8 mouse cellular contexts compared by ENCODE assay signal in genomic region chr2:33869689-33870343, GRCm38 (mm10). TPM values are rescaled to one million over a fixed set of nuclear protein-coding genes. Genes with fewer than 3 reads are reported as not detected.
DNase-seq lines count a peak whose midpoint lies in the region; ATAC-seq and TF ChIP-seq lines count a peak whose summit lies in the region.

No protein-coding gene starts in this region.

- no peak for DNase-seq in heart, postnatal 10 days
- DNase-seq in spleen, adult 2 months (ENCODE audit: low read depth in 1 of 2, low spot score in 2 of 2), result no peak
- DNase-seq in spleen, postnatal 4 days (ENCODE audit: low spot score in 2 of 2), result no peak
- DNase-seq in thymus, postnatal 25 days, result peak; percentile 42
- no peak for DNase-seq in layer of hippocampus, postnatal 14 days (ENCODE audit: low spot score in 2 of 2)
- no peak for DNase-seq in adrenal gland, adult 2 months

- H3K4me1 ChIP-seq in heart, embryonic 12.5 days (replicated peaks), result peaks cover 32% of the 10 kb centered on the region
- peaks cover 13% of the 10 kb centered on the region; the same call in 1 of the 2 replicates for H3K4me1 ChIP-seq in spleen, adult 2 months (ENCODE audit: control insufficient read depth, insufficient read depth, insufficient read length)
- peaks cover 62% of the 10 kb centered on the region for H3K4me1 ChIP-seq in liver, embryonic 12.5 days

- peak; percentile 40; the same call in 1 of the 2 replicates for ATAC-seq in heart, embryonic 12.5 days (ENCODE audit: insufficient number of reproducible peaks, low FRiP score)
- ATAC-seq in liver, embryonic 12.5 days, result 0 out of 2 replicates have a peak, but pooled peaks have one; percentile 28

- H3K27me3 ChIP-seq in heart, embryonic 12.5 days (replicated peaks), result peaks cover 9% of the 10 kb centered on the region; the same call in 1 of the 2 replicates
- H3K27me3 ChIP-seq in spleen, adult 2 months (ENCODE audit: control insufficient read depth, insufficient read depth, low read length), result no peaks in the 10 kb centered on the region
- no peaks in the 10 kb centered on the region for H3K27me3 ChIP-seq in liver, embryonic 12.5 days (replicated peaks)

- no peak overlapping the region for H3K4me2 ChIP-seq in heart, embryonic 12.5 days
- H3K4me2 ChIP-seq in liver, embryonic 12.5 days, result peak overlapping the region; percentile 8; the same call in 1 of the 2 replicates

- H3K9ac ChIP-seq in heart, embryonic 12.5 days, result no peak overlapping the region
- H3K9ac ChIP-seq in liver, embryonic 12.5 days, result no peak overlapping the region

- H3K9me3 ChIP-seq in heart, embryonic 12.5 days (replicated peaks), result peaks cover 12% of the 10 kb centered on the region; the same call in 1 of the 2 replicates
- H3K9me3 ChIP-seq in liver, embryonic 12.5 days (replicated peaks), result no peaks in the 10 kb centered on the region

- TF ChIP-seq POLR2A in spleen, adult 2 months (IDR thresholded peaks at IDR 0.05; ENCODE audit: low read depth, low read length), result no peak

- intact Hi-C loops in heart, postnatal 10 days (cut with DNase I), result no loop called here

- no peak for TF ChIP-seq CTCF in spleen, adult 2 months (IDR thresholded peaks at IDR 0.05; ENCODE audit: extremely low read depth, insufficient read depth, insufficient read length, insufficient replicate concordance)

- 59% methylated on average over 10 of the region's 10 CpGs for WGBS in heart, embryonic 12.5 days
- 34% methylated on average over 10 of the region's 10 CpGs for WGBS in spleen, adult 2 months
- 25% methylated on average over 10 of the region's 10 CpGs for WGBS in liver, embryonic 12.5 days (ENCODE audit: insufficient replicate concordance)

- H3K36me3 ChIP-seq in heart, embryonic 12.5 days, result peaks cover 32% of the 10 kb centered on the region
- 0 out of 2 replicates have a peak, but pooled peaks cover 1% of the 10 kb centered on the region for H3K36me3 ChIP-seq in spleen, adult 2 months (ENCODE audit: control insufficient read depth, insufficient read depth, low read length)
- peaks cover 31% of the 10 kb centered on the region for H3K36me3 ChIP-seq in liver, embryonic 12.5 days

- no peak overlapping the region for H3K4me3 ChIP-seq in heart, embryonic 12.5 days
- no peak overlapping the region for H3K4me3 ChIP-seq in spleen, adult 2 months (ENCODE audit: extremely low read depth, insufficient read depth, insufficient read length)
- H3K4me3 ChIP-seq in liver, embryonic 12.5 days, result no peak overlapping the region

- 0 out of 2 replicates have a peak overlapping the region, but pooled peaks have one; percentile 17 for H3K27ac ChIP-seq in heart, embryonic 12.5 days (ENCODE audit: poor library complexity, severe bottlenecking)
- H3K27ac ChIP-seq in spleen, adult 2 months (ENCODE audit: insufficient read depth, low read length), result peak overlapping the region; percentile 31; the same call in 1 of the 2 replicates
- H3K27ac ChIP-seq in liver, embryonic 12.5 days, result peak overlapping the region; percentile 68

RNA-seq across cellular contexts. Expression of gene Mvb12b, which starts 17.9 kb away (rescaled TPM):
- polyA plus RNA-seq in heart, embryonic 12.5 days (2016; fragmentation: Nextera tagmentation; extraction: Ambion mirVana), result 16.1 and 16.6 TPM in 2 replicates
- 10 to 100 TPM; 26.1 to 26.8 TPM for total RNA-seq in heart, postnatal 10 days (2021)
- 13.6 and 17.5 TPM in 2 replicates for polyA plus RNA-seq in spleen, adult 2 months (2012; rRNA removed)
- 21.3 and 21.6 TPM in 2 replicates for polyA plus RNA-seq in liver, embryonic 12.5 days (2016; fragmentation: Nextera tagmentation; extraction: Ambion mirVana)
- 10 to 100 TPM; 95.0 to 98.6 TPM for total RNA-seq in layer of hippocampus, postnatal 14 days (2021)
- 10 to 100 TPM; 16.3 to 23.3 TPM for total RNA-seq in adrenal gland, adult 2 months (2021)
- 27.8 and 41.3 TPM in 2 replicates for polyA plus RNA-seq in adrenal gland, adult 2 months (2012; rRNA removed)

Comparison
In these comparisons a context has a peak if more than half of its experiments do, and no peak if none do; other contexts are left out.
1. H3K27ac ChIP-seq: peak in every context shown above with its lines; median percentile 68 in liver, embryonic 12.5 days; 31 in spleen, adult 2 months; 17 in heart, embryonic 12.5 days.